Mouse (Mus musculus) ES-E14 (cell line): ENCODE data around the gene Ube2q1. TPM values are rescaled to one million over a fixed set of nuclear protein-coding genes. Genes with fewer than 3 reads are reported as not detected.
A peak's percentile ranks its signal among the peaks of the same experiment; 100 is the strongest.

Source experiments
- DNase-seq: peaks from one replicate; pipeline ENCODE4 v3.0.0-alpha.2; 2013; ENCODE audit warnings: low read depth, low spot score
- H3K27ac ChIP-seq: 2 replicates; pipeline ENCODE4 v1.5.1; 2012; ENCODE audit warnings: low read depth, mild to moderate bottlenecking, low read length, moderate library complexity, mixed read lengths; ENCODE audit not compliant: poor library complexity, insufficient read depth, severe bottlenecking
- H3K36me3 ChIP-seq: 2 replicates; pipeline ENCODE4 v1.6.1; 2012; ENCODE audit warnings: mild to moderate bottlenecking, low read length, moderate library complexity, mixed read lengths; ENCODE audit not compliant: control insufficient read depth, poor library complexity, insufficient read depth, severe bottlenecking
- H3K4me1 ChIP-seq, 2 experiments: fragments of 150-350 bp in 1 of 2; sonication (generic) in 1 of 2; 2 replicates each; pipeline ENCODE4 v1.6.1; 2012; ENCODE audit warnings: low read length in 2 of 2, mild to moderate bottlenecking in 1 of 2, mixed read lengths in 1 of 2; ENCODE audit not compliant: control insufficient read depth in 2 of 2, insufficient read depth in 2 of 2, poor library complexity in 1 of 2
- H3K4me3 ChIP-seq, 2 experiments: fragments of 150-350 bp in 1 of 2; sonication (generic) in 1 of 2; 2 replicates each; pipeline ENCODE4 v1.5.1; 2012; ENCODE audit warnings: low read length in 2 of 2, low read depth in 1 of 2, mild to moderate bottlenecking in 1 of 2, mixed read lengths in 1 of 2; ENCODE audit not compliant: insufficient read depth in 1 of 2, poor library complexity in 1 of 2, severe bottlenecking in 1 of 2
- H3K9ac ChIP-seq: 2 replicates; pipeline ENCODE4 v1.6.1; 2012; ENCODE audit warnings: low read depth, mild to moderate bottlenecking, low read length, mixed read lengths; ENCODE audit not compliant: poor library complexity, insufficient read depth, severe bottlenecking
- H3K9me3 ChIP-seq: fragments of 150-350 bp; sonication (generic); 2 replicates; pipeline ENCODE4 v1.6.1; 2012; ENCODE audit warnings: low read depth, mild to moderate bottlenecking, low read length; ENCODE audit not compliant: control insufficient read depth, insufficient read depth
- CHD2 ChIP-seq: IDR thresholded peaks from 2 replicates; pipeline ENCODE4 v1.6.1; 2014; ENCODE audit warnings: mild to moderate bottlenecking, low read depth, low read length, inconsistent platforms
- HCFC1 ChIP-seq: IDR thresholded peaks from 2 replicates; pipeline ENCODE4 v1.6.1; 2012; ENCODE audit warnings: low read length, inconsistent platforms, borderline replicate concordance; ENCODE audit not compliant: insufficient read depth
- MAFK ChIP-seq: IDR thresholded peaks from 2 replicates; pipeline ENCODE4 v1.6.1; 2014; ENCODE audit warnings: mild to moderate bottlenecking, low read depth, low read length, inconsistent platforms; ENCODE audit not compliant: insufficient read depth
- ZC3H11A ChIP-seq: IDR thresholded peaks from 2 replicates; pipeline ENCODE4 v1.6.1; 2012; ENCODE audit warnings: low read depth, mild to moderate bottlenecking, inconsistent platforms, low read length, borderline replicate concordance
- ZNF384 ChIP-seq: IDR thresholded peaks from 2 replicates; pipeline ENCODE4 v1.6.1; 2012; ENCODE audit warnings: low read depth, low read length, inconsistent platforms
- in situ Hi-C, 2 experiments: fragments of 600-800 bp; cut with MboI; formaldehyde crosslinking; loops; one replicate each; pipeline ENCODE4 v1.15.1; 2025; ENCODE audit warnings: low sequenced_read_pairs in 2 of 2, inconsistent platforms in 1 of 2; ENCODE audit not compliant: unreplicated experiment in 2 of 2
- total RNA-seq: library from RNA; depleted of rRNA; stranded (reverse); fragments of 300-350 nt; gene quantifications from 2 replicates; pipeline ENCODE4 v1.2.3, GENCODE M21; 2012

Gene Ube2q1
- total RNA-seq, 1 experiment: 45.2 TPM

DNA sequence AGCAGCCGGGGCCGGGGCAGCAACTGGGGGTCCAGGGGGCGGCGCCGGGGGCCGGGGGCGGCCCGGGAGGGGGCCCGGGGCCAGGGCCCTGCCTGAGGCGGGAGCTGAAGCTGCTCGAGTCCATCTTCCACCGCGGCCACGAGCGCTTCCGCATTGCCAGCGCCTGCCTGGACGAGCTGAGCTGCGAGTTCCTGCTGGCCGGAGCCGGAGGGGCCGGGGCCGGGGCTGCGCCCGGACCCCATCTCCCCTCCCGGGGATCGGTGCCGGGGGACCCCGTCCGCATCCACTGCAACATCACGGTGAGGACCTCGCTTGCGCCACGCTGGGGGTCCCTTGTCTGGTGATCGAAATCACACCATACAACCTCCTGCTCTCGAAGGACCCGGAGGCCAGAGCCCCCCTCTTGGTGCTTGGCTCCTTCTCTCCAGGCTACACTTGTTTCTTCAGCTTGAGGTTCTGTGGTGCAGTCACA lies 360 bp downstream of the Ube2q1 start:
- H3K9ac ChIP-seq: peak overlapping the region; percentile 96
- in situ Hi-C loops: no loop called here
- no peaks in the 10 kb centered on the region for H3K9me3 ChIP-seq
- peaks cover 28% of the 10 kb centered on the region for H3K36me3 ChIP-seq
- peak overlapping the region; percentile 64 for H3K27ac ChIP-seq
- H3K4me3 ChIP-seq: peak overlapping the region; percentile 86 to 92
- TF ChIP-seq HCFC1: no peak
- TF ChIP-seq MAFK: no peak
- TF ChIP-seq ZNF384: no peak
- no peak for TF ChIP-seq ZC3H11A
- TF ChIP-seq CHD2: no peak
- no peak for DNase-seq
- peaks cover 4 to 19% of the 10 kb centered on the region in 2 experiments for H3K4me1 ChIP-seq

DNA sequence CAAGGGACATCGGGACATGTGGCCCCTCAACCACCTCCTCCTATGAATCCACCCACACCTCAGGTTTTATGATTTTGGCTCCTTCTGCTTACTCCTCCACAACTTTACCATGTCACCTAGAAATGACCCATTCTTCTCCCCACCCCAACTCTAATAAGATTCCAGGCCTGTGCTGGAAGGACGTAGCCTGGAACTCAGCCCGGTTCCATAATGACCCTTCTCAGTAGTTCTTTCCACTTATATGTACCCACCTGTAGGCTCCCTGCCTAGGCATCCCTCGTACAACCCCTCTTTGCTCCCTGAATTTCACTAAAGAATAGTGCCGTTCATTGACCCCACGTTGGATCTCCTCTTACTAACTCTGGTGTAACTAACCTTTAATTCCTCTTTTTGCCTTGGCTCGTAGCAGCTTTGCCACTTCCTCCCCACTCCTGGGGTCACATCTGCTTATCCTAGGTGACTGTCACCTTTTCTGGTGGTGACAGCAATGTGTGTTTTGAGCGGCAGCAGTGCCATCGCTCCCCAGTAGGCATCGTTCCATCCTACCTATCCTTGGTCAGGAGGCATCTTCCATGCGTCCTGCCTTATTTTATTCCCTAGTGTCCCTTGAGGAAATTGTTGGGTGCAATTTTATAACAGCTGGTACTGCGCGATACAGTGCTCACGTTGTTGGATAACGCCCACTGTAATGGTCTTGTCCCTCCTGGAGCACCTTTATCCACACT lies 982 bp downstream of the Ube2q1 start:
- TF ChIP-seq CHD2 (no peak), MAFK (no peak), ZNF384 (no peak), HCFC1 (no peak), ZC3H11A (no peak)
- in situ Hi-C loops: no loop called here
- Histone ChIP-seq H3K9ac (peak overlapping the region; percentile 96), H3K36me3 (peaks cover 28% of the 10 kb centered on the region), H3K9me3 (no peaks in the 10 kb centered on the region), H3K4me3 (peak overlapping the region; percentile 86 to 92), H3K4me1 (peaks cover 4 to 19% of the 10 kb centered on the region in 2 experiments), H3K27ac (peak overlapping the region; percentile 64; the same call in 1 of the 2 replicates)
- DNase-seq: no peak

DNA sequence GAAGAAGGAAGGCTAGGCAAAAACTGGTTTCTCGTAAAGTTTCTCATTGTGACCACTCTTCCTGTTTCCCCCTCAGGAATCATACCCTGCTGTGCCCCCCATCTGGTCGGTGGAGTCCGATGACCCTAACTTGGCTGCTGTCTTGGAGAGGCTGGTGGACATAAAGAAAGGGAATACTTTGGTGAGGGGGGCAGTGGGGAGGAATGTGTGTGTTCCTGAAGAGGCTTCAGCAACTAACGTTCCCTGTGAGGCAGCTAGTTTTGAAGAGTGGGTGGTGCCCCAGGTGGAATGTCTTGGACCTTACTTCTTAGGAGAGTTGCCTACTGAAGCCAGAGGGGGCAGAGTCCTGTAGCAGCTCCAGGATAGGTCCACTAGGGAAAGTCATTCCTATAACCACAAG lies 2.6 kb downstream of the Ube2q1 start:
- Histone ChIP-seq H3K9ac (no peak overlapping the region; the same call in 1 of the 2 replicates), H3K4me3 (no peak overlapping the region), H3K4me1 (peaks cover 4 to 21% of the 10 kb centered on the region in 2 experiments), H3K27ac (no peak overlapping the region), H3K36me3 (peaks cover 42% of the 10 kb centered on the region), H3K9me3 (no peaks in the 10 kb centered on the region)
- DNase-seq: no peak
- in situ Hi-C loops: no loop called here
- no peak for TF ChIP-seq ZC3H11A
- TF ChIP-seq CHD2: no peak
- no peak for TF ChIP-seq ZNF384
- no peak for TF ChIP-seq MAFK
- no peak for TF ChIP-seq HCFC1

GRCm38 (mm10) chr3:89780102-89780501 lies 6.7 kb downstream of the Ube2q1 start:
- peaks cover 4 to 30% of the 10 kb centered on the region in 2 experiments; a peak in 3 of 4 replicates for H3K4me1 ChIP-seq
- no peaks in the 10 kb centered on the region for H3K9me3 ChIP-seq
- no peak for DNase-seq
- H3K27ac ChIP-seq: no peak overlapping the region
- in situ Hi-C loops: no loop called here
- H3K4me3 ChIP-seq: no peak overlapping the region
- no peak overlapping the region for H3K9ac ChIP-seq
- no peak for TF ChIP-seq CHD2
- TF ChIP-seq HCFC1: no peak
- no peak for TF ChIP-seq MAFK
- no peak for TF ChIP-seq ZC3H11A
- peaks cover 63% of the 10 kb centered on the region for H3K36me3 ChIP-seq

- no peak overlapping the region for H3K4me3 ChIP-seq
- H3K9me3 ChIP-seq: no peaks in the 10 kb centered on the region
- H3K36me3 ChIP-seq: peaks cover 52% of the 10 kb centered on the region
- no peak overlapping the region for H3K27ac ChIP-seq
- no peak for DNase-seq
- in situ Hi-C loops: no loop called here
- peaks cover 5 to 32% of the 10 kb centered on the region in 2 experiments for H3K4me1 ChIP-seq
- TF ChIP-seq MAFK (no peak), ZC3H11A (no peak), CHD2 (no peak), HCFC1 (no peak), ZNF384 (no peak)
- H3K9ac ChIP-seq: no peak overlapping the region
Measured at GRCm38 (mm10) chr3:89781640-89782039, 8.2 kb downstream of the Ube2q1 start.
